Mouse (Mus musculus) CH12.LX (cell line): ENCODE data around the gene Tmc3. TPM values are rescaled to one million over a fixed set of nuclear protein-coding genes. Genes with fewer than 3 reads are reported as not detected.

Source experiments
- DNase-seq: peaks from one replicate; pipeline ENCODE4 v3.0.0-alpha.2; 2013; ENCODE audit errors: extremely low read depth
- H3K27ac ChIP-seq: 2 replicates; pipeline ENCODE4 v1.5.1; 2012; ENCODE audit warnings: low read depth, mild to moderate bottlenecking, control low read depth, moderate library complexity; ENCODE audit not compliant: insufficient read depth
- H3K27me3 ChIP-seq: replicated peaks from 2 replicates; pipeline ENCODE3; 2012; ENCODE audit warnings: inconsistent platforms
- H3K36me3 ChIP-seq, 2 experiments: replicated peaks in 1 of 2; 2 replicates each; pipeline versions ENCODE3 to v1.6.1; 2012; ENCODE audit warnings: inconsistent platforms in 1 of 2, low read length in 1 of 2, mild to moderate bottlenecking in 1 of 2, mixed read lengths in 1 of 2, moderate library complexity in 1 of 2; ENCODE audit not compliant: control insufficient read depth in 1 of 2, insufficient read depth in 1 of 2
- H3K4me1 ChIP-seq, 2 experiments: 2 replicates each; pipeline ENCODE4 v1.6.1; 2012; ENCODE audit warnings: inconsistent platforms in 1 of 2, moderate library complexity in 1 of 2; ENCODE audit not compliant: insufficient read depth in 2 of 2, control insufficient read depth in 1 of 2
- H3K4me2 ChIP-seq: 2 replicates; pipeline ENCODE4 v1.6.1; 2012; ENCODE audit warnings: low read depth, mild to moderate bottlenecking, control low read depth; ENCODE audit not compliant: poor library complexity, insufficient read depth, severe bottlenecking
- H3K4me3 ChIP-seq, 3 experiments: fragments of 150-350 bp in 1 of 3; sonication (generic) in 1 of 3; replicated peaks in 1 of 3; 2 replicates each; pipeline versions ENCODE3 to v1.5.1; 2011 to 2012; ENCODE audit warnings: low read depth in 2 of 3, low read length in 2 of 3, mild to moderate bottlenecking in 2 of 3, moderate library complexity in 2 of 3, control low read depth in 1 of 3, improper control_type of control experiment in 1 of 3, inconsistent platforms in 1 of 3, mixed read lengths in 1 of 3; ENCODE audit not compliant: poor library complexity in 1 of 3
- H3K79me2 ChIP-seq: replicated peaks from 2 replicates; pipeline ENCODE4 v1.6.1; 2012; ENCODE audit warnings: mild to moderate bottlenecking, moderate library complexity; ENCODE audit not compliant: control insufficient read depth, poor library complexity, insufficient read depth, severe bottlenecking; ENCODE audit errors: extremely low read depth
- H3K9ac ChIP-seq: 2 replicates; pipeline ENCODE4 v1.6.1; 2012; ENCODE audit warnings: low read depth, mild to moderate bottlenecking, control low read depth, moderate library complexity; ENCODE audit not compliant: insufficient read depth
- H3K9me3 ChIP-seq: replicated peaks from 2 replicates; pipeline ENCODE3; 2012; ENCODE audit warnings: low read length, inconsistent platforms, mixed read lengths
- ELF1 ChIP-seq: IDR thresholded peaks from 2 replicates; pipeline ENCODE4 v1.6.1; 2014; ENCODE audit warnings: low read depth, mild to moderate bottlenecking, inconsistent platforms, low read length, improper control_type of control experiment
- EP300 ChIP-seq: IDR thresholded peaks from 2 replicates; pipeline ENCODE4 v1.6.1; 2011; ENCODE audit warnings: low read length, improper control_type of control experiment
- ETS1 ChIP-seq: conservative IDR thresholded peaks from 2 replicates; pipeline ENCODE4 v1.6.1; 2012; ENCODE audit warnings: low read depth, mild to moderate bottlenecking, inconsistent platforms, low read length, improper control_type of control experiment, moderate library complexity
- HCFC1 ChIP-seq: IDR thresholded peaks from 2 replicates; pipeline ENCODE4 v1.6.1; 2012; ENCODE audit warnings: low read depth, mild to moderate bottlenecking, inconsistent platforms, low read length, improper control_type of control experiment
- JUND ChIP-seq: conservative IDR thresholded peaks from 2 replicates; pipeline ENCODE4 v1.6.1; 2011; ENCODE audit warnings: low read depth, low read length, improper control_type of control experiment
- MAX ChIP-seq: IDR thresholded peaks from 2 replicates; pipeline ENCODE4 v1.6.1; 2011; ENCODE audit warnings: low read length, improper control_type of control experiment
- MAZ ChIP-seq: IDR thresholded peaks from 2 replicates; pipeline ENCODE4 v1.6.1; 2012; ENCODE audit warnings: low read depth, mild to moderate bottlenecking, inconsistent platforms, low read length, improper control_type of control experiment, moderate library complexity
- MXI1 ChIP-seq: IDR thresholded peaks from 2 replicates; pipeline ENCODE4 v1.6.1; 2011; ENCODE audit warnings: mild to moderate bottlenecking, low read depth, low read length, improper control_type of control experiment
- MYC ChIP-seq: IDR thresholded peaks from 2 replicates; pipeline ENCODE4 v1.6.1; 2011; ENCODE audit warnings: low read depth, mild to moderate bottlenecking, improper control_type of control experiment, low read length
- POLR2AphosphoS2 ChIP-seq: IDR thresholded peaks from 2 replicates; pipeline ENCODE4 v1.6.1; 2011; ENCODE audit warnings: low read depth, low read length, improper control_type of control experiment
- RAD21 ChIP-seq: IDR thresholded peaks from 2 replicates; pipeline ENCODE4 v1.6.1; 2011; ENCODE audit warnings: low read depth, mild to moderate bottlenecking, low read length, improper control_type of control experiment, moderate library complexity
- RCOR1 ChIP-seq: conservative IDR thresholded peaks from 2 replicates; pipeline ENCODE4 v1.6.1; 2012; ENCODE audit warnings: low read depth, mild to moderate bottlenecking, inconsistent platforms, low read length, improper control_type of control experiment
- SIN3A ChIP-seq: IDR thresholded peaks from 2 replicates; pipeline ENCODE4 v1.6.1; 2012; ENCODE audit warnings: low read length, improper control_type of control experiment, inconsistent platforms
- SMC3 ChIP-seq: IDR thresholded peaks from 2 replicates; pipeline ENCODE4 v1.6.1; 2011; ENCODE audit warnings: low read depth, low read length, improper control_type of control experiment
- TCF12 ChIP-seq: IDR thresholded peaks from 2 replicates; pipeline ENCODE4 v1.6.1; 2014; ENCODE audit warnings: low read depth, mild to moderate bottlenecking, inconsistent platforms, low read length, improper control_type of control experiment
- UBTF ChIP-seq: IDR thresholded peaks from 2 replicates; pipeline ENCODE4 v1.6.1; 2012; ENCODE audit warnings: low read depth, mild to moderate bottlenecking, inconsistent platforms, low read length, improper control_type of control experiment, moderate library complexity
- USF1 ChIP-seq: IDR thresholded peaks from 2 replicates; pipeline ENCODE4 v1.6.1; 2014; ENCODE audit warnings: low read depth, mild to moderate bottlenecking, inconsistent platforms, low read length, improper control_type of control experiment
- ZC3H11A ChIP-seq: IDR thresholded peaks from 2 replicates; pipeline ENCODE4 v1.6.1; 2012; ENCODE audit warnings: low read depth, mild to moderate bottlenecking, inconsistent platforms, low read length, improper control_type of control experiment
- ZKSCAN1 ChIP-seq: IDR thresholded peaks from 2 replicates; pipeline ENCODE4 v1.6.1; 2012; ENCODE audit warnings: low read depth, inconsistent platforms, low read length, improper control_type of control experiment, borderline replicate concordance
- ZNF384 ChIP-seq: IDR thresholded peaks from 2 replicates; pipeline ENCODE4 v1.6.1; 2012; ENCODE audit warnings: low read depth, low read length, improper control_type of control experiment, inconsistent platforms
- dilution Hi-C: fragments of 300-500 bp; cut with MboI; formaldehyde crosslinking; loops from 2 replicates; pipeline ENCODE4 v1.14.3; 2020; ENCODE audit warnings: low sequenced_read_pairs; ENCODE audit not compliant: extremely low pct_unique_long_range_greater_than_20kb, extremely low pct_ligation_motif_present
- in situ Hi-C: fragments of 300-500 bp; cut with MboI; formaldehyde crosslinking; loops from 3 replicates; pipeline ENCODE4 v1.14.3; 2019; ENCODE audit warnings: low sequenced_read_pairs, low pct_ligation_motif_present, low pct_unique_long_range_greater_than_20kb, mixed read lengths
- polyA plus RNA-seq: library from polyadenylated mRNA; unstranded; fragments of >175 nt; gene quantifications from 2 replicates; pipeline ENCODE4 v1.2.1, GENCODE M21; 2012; ENCODE audit warnings: low read depth; ENCODE audit not compliant: insufficient read length
- total RNA-seq, 2 experiments: library from RNA; depleted of rRNA; stranded (reverse); fragments of 300-350 nt in 1 of 2; fragments of >200 nt in 1 of 2; gene quantifications; 2 replicates each; pipeline ENCODE4 v1.2.3; 2012 to 2014

Tmc3 gene
- total and polyA plus RNA-seq, 3 experiments = 1.2 to 3.0 (median 2.2) TPM

DNA sequence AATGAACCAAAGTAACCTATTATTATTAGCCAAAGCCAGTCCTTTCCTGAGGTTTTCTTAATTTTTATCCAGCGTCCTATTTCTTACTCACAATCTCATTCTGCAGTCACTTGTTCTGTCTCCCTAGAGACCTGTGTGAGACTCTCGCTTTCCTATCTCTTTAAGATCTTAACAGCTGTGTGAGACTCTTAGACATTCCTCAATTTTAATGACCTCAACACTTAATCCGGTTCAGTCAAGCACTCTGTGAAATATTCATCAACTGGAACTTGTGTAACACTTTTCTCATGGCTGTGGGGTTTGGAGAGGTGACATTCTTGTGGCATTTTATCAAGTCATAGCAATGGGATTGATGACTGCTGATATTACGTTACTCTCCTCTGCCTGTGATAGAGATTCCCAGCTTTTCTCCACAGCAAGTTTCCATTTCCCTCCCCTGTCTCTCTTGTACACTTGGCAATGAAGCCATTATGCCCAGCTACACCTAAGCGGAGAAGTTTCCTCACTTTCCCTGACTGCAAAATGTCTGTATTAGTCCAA is 25.9 kb upstream of the Tmc3 start:
- H3K27ac ChIP-seq = no peak overlapping the region
- DNase-seq = no peak
- dilution Hi-C loops (no loop called here), in situ Hi-C loops (no loop called here)
- H3K9ac ChIP-seq = no peak overlapping the region
- no peaks in the 10 kb centered on the region for H3K36me3 ChIP-seq
- H3K79me2 ChIP-seq = no peaks in the 10 kb centered on the region
- TF ChIP-seq TCF12 (no peak), HCFC1 (no peak), ELF1 (no peak), SIN3A (no peak)
- H3K9me3 ChIP-seq = no peaks in the 10 kb centered on the region
- no peaks in the 10 kb centered on the region for H3K27me3 ChIP-seq
- H3K4me3 ChIP-seq = no peak overlapping the region
- H3K4me2 ChIP-seq = no peak overlapping the region
- H3K4me1 ChIP-seq = no peaks in the 10 kb centered on the region

DNA sequence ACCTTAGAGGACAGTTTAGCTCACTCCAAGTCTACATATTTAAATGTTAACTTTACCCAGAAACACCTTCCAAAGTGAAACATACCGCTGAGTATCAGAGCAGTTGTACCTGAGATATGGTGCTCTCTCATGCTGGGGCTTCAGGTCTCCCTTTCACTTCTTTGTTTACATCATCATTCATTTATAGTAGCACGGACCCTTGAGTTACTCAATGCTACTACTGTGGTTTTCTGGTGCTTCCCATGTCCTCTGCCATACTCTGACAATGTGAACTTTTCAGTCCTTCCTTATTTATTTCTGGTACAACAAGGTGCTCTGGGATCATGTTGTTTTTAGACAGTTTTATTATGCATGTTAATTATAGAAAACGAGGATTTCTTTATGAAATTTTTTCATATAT is 25.2 kb upstream of the Tmc3 start:
- H3K79me2 ChIP-seq = no peaks in the 10 kb centered on the region
- in situ Hi-C loops (no loop called here), dilution Hi-C loops (no loop called here)
- H3K9me3 ChIP-seq = no peaks in the 10 kb centered on the region
- TF ChIP-seq MYC = no peak
- no peak for TF ChIP-seq UBTF
- no peak for TF ChIP-seq RAD21
- TF ChIP-seq SMC3 = no peak
- TF ChIP-seq RCOR1 = no peak
- TF ChIP-seq MAX = no peak
- no peak for TF ChIP-seq ZKSCAN1
- TF ChIP-seq HCFC1 = no peak
- H3K4me2 ChIP-seq = no peak overlapping the region
- H3K9ac ChIP-seq = no peak overlapping the region
- no peaks in the 10 kb centered on the region for H3K36me3 ChIP-seq
- H3K4me3 ChIP-seq = no peak overlapping the region
- no peaks in the 10 kb centered on the region for H3K27me3 ChIP-seq
- no peaks in the 10 kb centered on the region for H3K4me1 ChIP-seq
- H3K27ac ChIP-seq = no peak overlapping the region
- DNase-seq = no peak

DNA sequence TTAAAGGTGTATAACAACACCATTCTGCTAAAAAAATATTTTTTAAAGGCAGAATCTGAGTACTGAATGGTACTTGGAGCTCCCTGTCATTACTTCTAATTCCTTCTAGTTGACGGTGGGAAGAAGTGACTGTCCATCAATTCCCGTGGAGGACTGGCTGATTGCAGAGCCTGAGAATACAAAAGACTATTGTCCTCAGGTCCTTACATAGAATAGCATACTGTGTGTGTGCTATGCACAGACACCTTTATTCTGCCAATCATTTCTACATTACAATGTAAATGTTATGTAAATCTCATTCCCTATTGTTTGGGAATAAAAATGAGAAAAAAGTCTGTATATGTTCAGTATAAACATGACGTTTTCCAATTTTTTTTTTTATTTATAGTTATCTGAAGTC is 22.9 kb upstream of the Tmc3 start:
- DNase-seq = no peak
- H3K9me3 ChIP-seq = no peaks in the 10 kb centered on the region
- in situ Hi-C loops = no loop called here
- TF ChIP-seq SMC3 (no peak), ETS1 (no peak), POLR2AphosphoS2 (no peak), ZNF384 (no peak), RCOR1 (no peak), EP300 (no peak), USF1 (no peak), HCFC1 (no peak), MAZ (no peak), SIN3A (no peak), ZC3H11A (no peak), MXI1 (no peak), JUND (no peak)
- TF ChIP-seq, all 38 proteins: peak for 0
- H3K4me2 ChIP-seq = no peak overlapping the region
- H3K9ac ChIP-seq = no peak overlapping the region
- H3K4me3 ChIP-seq = no peak overlapping the region
- H3K27ac ChIP-seq = no peak overlapping the region
- peaks cover 0 to 2% of the 10 kb centered on the region in 2 experiments; a peak in 2 of 4 replicates for H3K4me1 ChIP-seq
- dilution Hi-C loops = no loop called here
- H3K36me3 ChIP-seq = no peaks in the 10 kb centered on the region
- no peaks in the 10 kb centered on the region for H3K79me2 ChIP-seq
- no peaks in the 10 kb centered on the region for H3K27me3 ChIP-seq
